Mouse (Mus musculus) regulatory T cell (primary cell): ENCODE data around the gene Dnajc13.

ENCODE experiments used
- in situ Hi-C: fragments of 300-600 bp; cut with MboI, MseI; formaldehyde crosslinking; loops from one replicate; pipeline ENCODE4 v1.15.1; 2025; ENCODE audit warnings: high pct_unique_total_duplicates

The Dnajc13 gene

DNA sequence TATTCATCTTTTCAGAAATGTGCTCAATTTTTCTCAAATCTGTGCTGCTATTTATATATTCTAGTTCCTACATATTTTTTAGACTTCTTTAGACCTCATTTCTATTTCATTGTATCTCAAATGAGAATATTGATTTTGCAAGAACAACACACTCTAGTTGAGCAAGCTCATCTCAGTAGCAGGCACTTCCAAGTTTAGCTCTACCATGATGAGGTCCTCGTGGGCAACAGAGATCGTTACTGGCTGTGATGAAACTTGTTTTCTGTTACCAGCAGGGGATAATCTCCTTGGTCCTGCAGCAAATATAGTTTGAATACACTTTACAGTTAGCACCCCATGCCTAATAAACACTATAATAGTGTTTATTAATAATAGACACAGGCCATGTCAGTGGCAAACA is 6.6 kb downstream of the Dnajc13 start:
- in situ Hi-C loops, result loop anchor here (25.0 kb wide), 1 partner anchor 894 kb away; the partner anchor contains the start of gene Cdv3

DNA sequence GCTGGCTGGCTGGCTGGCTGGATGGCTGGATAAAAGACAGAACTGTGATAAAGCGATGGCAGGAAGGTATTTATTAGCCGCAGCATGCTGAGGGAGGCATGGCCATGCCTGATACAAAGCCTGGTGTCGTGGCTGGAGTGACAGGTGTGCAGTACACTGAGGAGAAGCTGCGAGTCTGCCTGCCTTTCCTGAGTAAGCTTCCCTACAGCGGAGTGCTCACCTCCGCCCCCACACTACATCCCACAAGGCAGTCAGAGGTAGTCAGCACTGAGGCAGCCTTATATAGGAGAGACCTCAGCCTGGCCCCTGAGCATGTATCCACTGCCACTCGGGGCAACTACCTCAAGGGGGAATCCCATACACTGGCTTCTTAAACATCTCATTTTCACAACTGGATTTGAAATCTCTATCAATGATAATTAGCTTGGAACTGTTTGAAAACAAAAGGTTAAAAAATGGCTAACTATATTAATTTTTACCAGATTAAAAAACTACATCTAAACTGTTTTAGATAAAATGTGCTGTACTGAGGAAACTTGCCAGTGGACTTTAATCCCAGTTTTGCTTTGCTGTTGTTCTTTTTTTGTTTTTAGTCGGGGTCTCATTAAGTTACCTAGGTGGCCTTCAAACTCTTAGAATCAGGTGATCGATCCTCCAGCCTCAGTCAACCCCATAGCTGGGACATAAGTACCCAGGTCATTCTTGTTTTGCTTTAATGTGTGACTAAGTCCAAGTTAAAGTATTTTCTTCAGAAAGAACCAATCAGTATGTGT is 8.1 kb downstream of the Dnajc13 start:
- in situ Hi-C loops, result loop anchor here (25.0 kb wide), 1 partner anchor 892 kb away; the partner anchor contains the start of gene Cdv3

DNA sequence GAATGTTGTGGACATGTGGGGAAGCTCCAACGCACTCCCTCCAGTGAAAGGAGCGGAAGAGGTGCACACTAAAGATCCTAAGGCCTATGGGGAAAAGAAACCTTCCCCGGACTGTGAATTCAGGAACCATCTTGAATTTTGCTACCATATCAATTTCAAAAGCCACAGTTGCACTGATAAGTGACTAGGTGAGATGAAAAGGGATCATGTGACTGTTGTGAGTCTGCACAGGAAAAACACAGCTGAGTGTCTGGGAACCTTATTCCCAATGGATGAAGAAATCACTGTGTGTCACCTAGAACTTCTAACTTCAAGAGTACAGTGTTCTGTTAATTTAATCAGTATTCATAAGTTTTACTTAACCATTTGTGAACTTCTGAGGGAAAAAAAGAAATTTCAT is 10.1 kb downstream of the Dnajc13 start:
- in situ Hi-C loops, result loop anchor here (25.0 kb wide), 1 partner anchor 890 kb away; the partner anchor contains the start of gene Cdv3

DNA sequence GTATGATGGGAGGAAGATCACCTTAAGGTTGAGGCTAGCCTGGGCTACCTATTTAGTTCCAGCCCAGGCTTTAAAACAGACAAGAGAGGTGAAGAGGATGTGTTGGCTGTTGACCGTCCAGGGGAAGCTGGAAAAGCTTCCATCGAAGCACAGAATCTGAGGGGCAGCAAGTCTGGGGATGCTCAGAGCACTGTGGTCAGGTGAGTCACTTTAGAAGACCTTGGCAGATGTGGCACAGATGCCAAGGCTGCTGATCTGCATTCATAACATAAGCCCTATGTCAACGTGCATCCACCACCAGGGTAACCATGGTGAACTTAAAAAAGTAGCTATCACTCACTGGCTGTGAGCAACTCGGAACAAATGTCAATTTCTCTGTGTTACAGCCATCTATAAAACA is 11.0 kb downstream of the Dnajc13 start:
- in situ Hi-C loops, result loop anchor here (25.0 kb wide), 1 partner anchor 889 kb away; the partner anchor contains the start of gene Cdv3

DNA sequence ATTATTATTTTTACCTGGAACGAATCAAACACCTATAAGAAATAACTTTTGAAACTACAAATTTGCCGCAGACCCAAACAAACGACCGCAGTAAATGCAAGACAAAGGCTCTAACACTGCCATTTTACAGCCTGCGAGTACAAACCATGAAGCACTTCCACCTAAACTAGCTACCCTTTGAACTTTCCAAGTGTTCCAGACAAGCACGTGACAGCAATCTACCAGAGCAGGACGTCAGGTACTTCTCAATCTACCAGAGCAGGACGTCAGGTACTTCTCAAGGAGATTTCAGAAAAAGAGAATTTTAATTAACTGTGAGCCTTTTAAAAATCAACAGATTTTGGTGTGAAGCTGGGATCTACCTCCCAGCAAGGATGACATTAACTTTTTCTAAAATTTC is 11.6 kb downstream of the Dnajc13 start:
- in situ Hi-C loops, result loop anchor here (25.0 kb wide), 1 partner anchor 889 kb away; the partner anchor contains the start of gene Cdv3

DNA sequence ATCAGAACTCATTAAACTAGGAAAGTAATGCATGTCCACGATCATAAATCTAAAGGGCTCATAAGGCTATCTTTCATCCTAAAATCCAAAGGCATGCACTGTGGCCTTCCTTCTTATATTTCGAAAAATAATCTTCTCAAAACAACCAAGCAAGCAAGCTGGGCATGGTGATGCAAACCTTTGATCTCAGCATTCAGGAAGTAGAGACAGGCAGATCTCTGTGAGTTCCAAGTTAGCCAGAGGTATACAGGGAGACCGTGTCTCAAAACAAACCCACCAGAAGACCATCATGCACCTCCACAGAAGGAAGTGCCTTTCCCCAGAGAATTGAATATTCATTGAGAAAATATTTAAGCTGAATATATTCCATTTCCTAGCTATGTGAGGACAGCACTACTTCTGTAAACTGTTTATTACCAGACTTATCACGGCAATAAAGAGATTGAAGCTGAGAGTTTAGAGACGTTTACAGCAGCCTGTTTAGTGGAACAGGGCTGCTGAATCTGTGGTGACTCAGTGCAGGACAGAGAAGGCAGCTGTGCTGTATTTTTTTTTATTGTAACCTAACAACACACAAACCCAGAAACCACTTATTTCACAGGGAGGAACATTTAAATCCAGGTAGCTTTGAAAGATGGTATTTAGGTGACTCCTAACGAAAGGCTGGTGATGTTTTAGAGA is 15.3 kb downstream of the Dnajc13 start:
- in situ Hi-C loops, result no loop called here

DNA sequence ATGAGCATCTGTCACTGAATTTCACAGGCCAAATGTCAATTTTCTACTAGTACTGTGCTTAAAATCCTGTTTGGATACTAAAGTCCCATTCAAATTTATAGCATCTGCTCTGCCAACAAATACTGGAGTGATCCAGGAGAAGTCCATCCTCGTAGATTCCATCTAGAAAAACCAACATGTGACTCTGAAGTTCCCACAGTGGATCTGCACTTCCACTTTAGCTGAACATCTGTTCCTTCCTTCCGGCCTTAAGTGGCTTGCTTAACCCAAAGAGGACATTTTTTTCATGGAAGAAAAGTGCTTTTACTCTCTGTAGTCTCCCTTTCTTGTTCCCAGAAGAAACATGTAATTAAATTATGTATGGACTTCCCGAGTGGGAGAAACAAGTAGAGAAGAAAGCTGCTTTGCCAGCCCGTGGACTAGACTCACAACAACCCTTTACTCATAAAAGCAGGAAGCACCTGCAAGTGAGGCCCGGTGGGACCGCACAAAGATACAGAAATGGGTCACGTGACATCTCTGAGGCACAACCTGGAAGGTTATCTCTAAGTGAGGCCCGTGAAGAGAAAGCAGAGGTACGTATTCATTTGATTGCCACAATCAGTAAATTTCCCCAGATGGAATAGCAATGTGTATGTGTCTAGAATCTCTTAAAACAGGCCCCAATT is 18.8 kb downstream of the Dnajc13 start:
- in situ Hi-C loops, result no loop called here

DNA sequence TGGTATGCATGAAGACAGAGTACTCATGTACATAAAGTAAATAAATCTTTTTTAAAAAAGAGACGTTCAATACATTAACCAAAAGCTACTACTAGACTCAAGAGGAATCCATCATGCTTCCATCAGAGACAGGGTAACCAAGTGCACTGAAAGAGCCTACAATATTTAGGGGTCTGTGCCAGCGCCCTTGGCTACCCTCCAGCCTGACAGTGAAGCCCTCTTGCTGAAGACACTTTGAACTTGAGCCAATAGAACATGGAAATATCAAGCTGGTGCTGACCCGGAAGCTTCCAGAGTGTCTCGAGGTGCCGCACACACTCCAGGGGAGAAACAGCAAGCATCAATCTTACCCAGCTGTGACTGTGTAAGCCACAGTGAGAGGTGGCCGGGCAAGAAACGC is 22.6 kb downstream of the Dnajc13 start:
- in situ Hi-C loops, result no loop called here

DNA sequence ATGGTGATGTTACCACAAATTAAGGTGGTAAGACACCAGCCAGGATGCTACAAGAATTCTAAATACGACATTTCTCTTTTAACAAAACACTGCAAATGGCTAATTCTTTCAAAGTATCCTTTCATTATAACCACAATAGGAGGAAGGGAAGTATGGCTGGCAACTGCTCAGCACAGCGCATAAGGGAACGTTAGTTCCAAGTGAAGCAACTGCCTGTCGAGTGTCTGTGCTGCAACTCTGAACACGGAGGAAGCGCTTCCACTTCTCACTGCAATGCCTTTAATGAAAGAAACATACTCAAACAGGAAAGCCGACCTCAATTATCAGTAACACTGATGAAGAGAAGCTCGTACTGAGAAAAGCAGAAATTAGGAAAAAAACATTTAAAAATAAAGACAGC is 23.7 kb downstream of the Dnajc13 start:
- in situ Hi-C loops, result no loop called here

DNA sequence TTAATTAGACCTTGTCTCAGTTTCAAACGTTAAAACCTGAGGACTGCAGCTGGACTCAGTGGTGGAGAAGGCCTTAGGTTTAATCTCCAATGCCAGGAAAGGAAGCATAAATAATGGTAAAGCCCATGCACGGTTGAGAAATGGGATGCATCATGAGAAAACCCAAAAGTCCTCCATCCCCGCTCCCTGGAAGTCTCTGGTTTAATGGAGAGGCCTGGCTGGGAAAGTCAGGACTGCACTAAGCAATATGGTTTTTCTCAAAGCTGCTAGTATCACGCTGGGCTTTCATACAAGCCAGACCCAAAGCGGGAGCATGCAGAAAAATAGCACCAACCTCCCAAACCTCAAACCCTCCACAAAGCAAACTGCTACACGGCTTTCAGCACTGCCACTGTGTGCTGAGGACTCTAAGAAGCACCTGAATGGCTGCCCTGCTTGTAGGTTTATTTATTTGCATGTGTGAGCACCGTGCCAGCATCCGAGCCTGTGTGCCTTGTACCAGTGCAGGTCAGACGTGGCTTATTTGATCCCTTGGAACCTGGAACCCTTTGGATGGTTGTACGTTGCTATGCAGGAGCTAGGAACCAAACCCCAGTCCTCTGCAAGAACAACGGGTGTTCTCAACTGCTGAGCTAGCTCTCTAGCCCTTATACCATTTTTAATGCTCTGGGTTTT is 26.3 kb downstream of the Dnajc13 start:
- in situ Hi-C loops, result no loop called here

DNA sequence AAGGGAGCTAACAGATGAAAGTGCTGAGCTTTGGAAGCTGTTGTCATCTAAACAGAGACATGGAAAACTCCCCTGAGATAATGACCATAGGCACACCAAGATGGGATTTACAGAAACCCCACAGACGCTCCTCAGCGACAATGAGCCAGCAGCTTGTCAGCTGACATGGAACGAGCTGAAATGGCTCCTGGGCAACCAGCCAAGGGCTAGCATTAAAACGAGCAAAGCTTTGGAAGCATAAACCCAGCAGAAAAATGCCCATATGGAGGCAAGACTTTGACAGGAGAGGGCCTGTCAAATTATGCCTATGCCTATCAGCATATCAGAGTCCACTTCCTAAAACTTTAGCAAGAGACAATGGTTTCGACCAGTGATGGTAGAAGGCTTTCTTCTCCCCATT is 27.0 kb downstream of the Dnajc13 start:
- in situ Hi-C loops, result no loop called here

DNA sequence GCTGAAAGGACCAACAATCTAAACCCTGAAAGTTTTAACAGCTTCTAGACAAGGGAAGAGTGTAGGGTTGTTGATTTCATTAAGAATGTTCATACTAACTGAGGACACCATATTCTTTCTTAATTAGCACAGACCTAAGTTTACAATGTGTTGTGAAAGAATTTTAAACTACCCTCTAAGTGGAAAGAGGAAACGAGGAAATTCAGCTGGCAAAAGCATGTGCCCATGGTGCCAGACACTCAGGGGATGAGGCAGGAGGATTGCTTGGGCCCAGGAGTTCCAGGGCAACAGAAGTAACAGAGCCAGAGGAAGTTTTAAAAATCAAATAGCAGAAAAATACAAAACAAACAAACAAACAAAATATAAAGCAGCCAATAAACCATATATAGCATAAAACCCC is 28.9 kb downstream of the Dnajc13 start:
- in situ Hi-C loops, result no loop called here

DNA sequence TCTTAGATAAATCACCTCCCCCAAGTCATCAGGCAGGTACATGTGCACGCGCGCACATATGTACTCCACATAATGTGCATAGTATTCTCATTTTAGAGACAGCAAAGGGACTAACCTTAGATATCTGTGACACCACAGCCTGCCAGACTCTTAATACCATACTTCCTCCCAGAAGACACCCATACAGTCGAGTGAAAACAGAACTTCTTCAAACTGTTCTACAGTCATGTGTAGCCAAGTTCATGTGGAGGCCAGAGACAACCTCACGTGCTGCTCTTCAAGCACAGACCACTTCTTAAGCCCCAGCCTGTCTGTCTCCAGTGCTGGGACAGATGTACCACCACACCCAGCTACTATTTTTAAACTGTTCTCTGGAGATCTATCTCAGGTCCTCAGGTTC is 29.7 kb downstream of the Dnajc13 start:
- in situ Hi-C loops, result no loop called here

DNA sequence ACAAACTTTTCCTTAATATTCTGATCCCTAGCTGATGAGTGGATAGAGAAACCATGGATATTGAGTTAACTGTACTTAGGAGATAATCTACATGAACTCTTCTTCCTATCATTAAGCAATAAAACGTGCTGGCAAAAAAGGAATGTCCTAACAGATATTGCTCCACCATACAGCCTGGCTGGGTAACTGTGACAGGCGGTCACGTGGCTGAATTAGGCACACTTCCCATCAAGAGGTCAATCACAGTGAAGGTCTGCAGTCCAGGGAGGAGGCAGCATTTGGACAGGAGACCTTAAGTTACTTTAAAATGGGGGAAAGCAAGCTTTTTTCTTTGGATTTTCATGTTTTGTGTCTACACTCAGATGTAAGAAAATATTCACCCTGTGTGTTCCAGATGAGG is 30.7 kb downstream of the Dnajc13 start:
- in situ Hi-C loops, result no loop called here

DNA sequence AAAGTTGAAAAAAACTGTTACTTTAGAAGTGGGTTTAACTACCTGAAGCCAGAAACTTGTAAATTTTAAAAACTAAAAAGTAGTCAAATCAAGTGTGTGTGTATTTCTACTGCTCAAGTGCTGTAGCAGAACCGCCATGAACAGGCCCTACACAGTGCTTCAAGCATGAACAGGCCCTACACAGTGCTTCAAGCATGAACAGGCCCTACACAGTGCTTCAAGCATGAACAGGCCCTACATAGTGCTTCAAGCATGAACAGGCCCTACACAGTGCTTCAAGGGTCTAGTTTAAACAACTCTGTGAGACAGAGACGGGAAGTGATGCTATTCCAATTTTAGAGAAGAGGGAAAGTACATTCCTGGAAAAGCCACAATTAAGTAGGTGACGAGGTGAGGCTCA is 51.3 kb downstream of the Dnajc13 start:
- in situ Hi-C loops, result no loop called here

DNA sequence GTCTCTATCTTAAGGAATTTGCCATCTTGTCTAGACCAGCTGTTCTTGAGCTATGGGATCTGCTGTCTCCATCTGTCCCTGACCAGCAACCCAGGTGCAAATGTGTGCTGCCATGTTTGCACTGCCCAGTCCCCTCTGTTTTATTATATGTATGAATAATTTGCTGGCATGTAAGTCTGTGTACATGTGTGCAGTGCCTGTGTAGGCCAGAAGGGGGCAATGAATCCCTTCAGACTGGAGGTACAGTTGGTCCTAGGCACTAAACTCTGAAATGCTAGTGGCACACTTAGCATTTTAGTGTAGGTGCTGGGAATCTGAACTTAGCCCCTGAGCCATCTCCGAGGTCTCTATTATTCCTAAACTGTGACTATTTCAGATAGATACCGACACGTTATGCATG is 58.9 kb downstream of the Dnajc13 start:
- in situ Hi-C loops, result no loop called here

DNA sequence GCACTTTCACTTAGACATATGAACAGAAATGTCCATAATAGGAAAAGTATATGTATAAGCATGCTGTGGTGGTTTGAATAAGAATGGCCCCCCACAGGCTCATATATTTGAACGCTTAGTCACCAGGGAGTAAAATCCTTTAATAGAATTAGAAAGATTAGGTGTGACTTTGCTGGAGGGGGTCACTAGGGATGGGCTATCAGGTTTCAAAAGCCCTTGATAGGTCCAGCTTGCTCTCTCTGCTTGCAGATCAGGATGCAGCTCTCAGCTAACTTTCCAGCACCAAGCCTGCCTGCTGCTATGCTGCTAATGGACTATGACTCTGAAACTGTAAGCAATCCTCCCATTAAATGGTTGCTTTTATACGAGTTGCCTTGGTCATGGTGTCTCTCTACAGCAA is 68.2 kb downstream of the Dnajc13 start:
- in situ Hi-C loops, result no loop called here

DNA sequence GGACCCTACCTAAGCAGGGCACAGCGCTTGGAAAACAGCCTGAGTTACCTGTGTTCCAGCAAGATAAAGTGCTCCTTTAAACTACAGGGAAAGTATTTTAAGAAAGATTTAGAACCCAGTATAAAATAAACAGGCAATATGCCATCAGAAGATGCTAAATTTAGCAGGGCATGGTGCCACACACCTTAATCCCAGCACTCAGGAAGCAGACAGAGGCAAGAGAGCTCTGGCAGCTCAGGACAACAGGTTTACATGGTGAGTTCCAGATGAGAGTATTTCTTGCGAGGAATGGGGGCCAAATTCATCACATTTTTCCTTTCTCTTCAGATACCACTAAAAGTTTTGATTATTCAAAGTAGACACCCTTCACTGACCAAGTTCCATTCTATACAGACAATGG is 68.8 kb downstream of the Dnajc13 start:
- in situ Hi-C loops, result no loop called here

DNA sequence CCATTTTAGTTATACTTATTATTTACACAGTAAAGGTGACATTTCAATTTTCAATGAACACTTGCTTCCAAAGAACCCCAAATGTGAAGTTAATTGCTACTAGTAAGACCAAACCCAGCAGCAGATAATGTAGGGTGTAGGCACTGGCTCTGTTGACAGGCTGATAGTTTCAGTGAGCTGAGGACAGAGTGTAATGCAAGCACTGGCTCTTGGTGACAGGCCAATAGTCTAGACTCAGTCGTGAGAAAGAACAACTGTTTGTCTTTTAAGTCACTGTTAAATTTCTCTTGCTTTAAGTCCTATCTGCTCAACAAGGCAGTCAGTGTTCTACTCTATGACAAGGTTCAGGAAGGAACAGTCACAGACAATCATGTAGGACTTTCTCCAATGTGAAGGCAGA is 69.4 kb downstream of the Dnajc13 start:
- in situ Hi-C loops, result no loop called here

DNA sequence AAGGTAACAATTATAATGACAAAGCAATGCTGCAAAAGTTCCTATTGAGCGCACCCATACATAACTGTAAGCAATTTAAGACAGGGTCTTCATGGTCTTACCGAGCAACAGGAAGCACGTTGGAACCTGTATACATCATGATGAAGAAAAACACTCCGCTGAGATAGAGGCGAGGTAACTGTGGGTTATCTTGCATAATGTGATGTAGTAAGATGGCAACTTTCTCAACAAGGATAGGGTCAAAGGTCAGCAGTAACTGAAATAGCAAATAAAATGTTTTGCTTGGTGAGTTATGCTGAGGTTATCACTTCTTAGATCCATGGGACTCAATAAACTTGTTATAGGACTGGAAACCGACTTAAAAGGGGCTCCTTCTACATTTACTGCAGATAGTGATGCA is 70.2 kb downstream of the Dnajc13 start:
- in situ Hi-C loops, result no loop called here

DNA sequence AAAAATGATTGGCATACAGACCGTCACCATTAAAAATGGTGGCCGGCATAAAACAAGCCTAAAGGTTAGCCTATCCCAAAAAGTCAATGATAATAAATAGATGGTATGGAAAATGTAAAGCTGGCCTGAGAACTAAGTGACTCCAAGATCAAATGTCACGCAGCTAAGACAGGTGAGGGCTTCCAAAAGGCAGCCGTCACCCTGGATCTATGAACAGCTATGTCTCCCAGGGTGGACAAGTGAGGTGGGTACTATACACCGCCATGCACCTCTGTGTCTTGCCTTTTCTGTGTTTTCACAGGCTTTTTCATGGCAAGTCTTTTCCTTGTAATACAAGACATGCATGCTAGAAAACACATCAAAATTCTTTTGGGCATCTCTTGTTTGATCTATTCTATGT is 73.1 kb downstream of the Dnajc13 start:
- in situ Hi-C loops, result no loop called here

DNA sequence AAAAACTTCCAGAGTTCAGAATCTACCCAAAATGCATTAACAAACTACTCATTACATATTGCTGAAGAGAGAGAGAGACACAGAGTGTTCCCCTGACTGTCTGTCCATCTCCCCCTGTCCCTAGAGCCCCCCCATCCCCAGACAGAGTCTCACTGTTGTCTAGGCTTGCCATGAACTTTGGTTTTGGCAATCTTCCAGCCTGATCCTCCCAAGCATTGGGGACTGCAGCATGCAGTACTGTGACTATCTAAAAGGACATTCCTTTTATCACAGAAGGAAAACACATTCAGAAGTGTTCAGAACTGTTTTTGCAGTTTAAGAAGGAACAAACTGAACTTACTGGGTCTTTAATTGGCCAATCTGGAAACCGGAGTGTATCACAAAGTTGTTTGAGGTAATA is 74.0 kb downstream of the Dnajc13 start:
- in situ Hi-C loops, result no loop called here
